Mouse (Mus musculus) midbrain, embryonic 13.5 days (tissue): ENCODE results near the gene Fam107a. TPM values are rescaled to one million over a fixed set of nuclear protein-coding genes. Genes with fewer than 3 reads are reported as not detected.
A peak's percentile ranks its signal among the peaks of the same experiment; 100 is the strongest.

Experiments
- ATAC-seq: fragments of 200-750 bp; cut with Nextera tagmentation; 2 replicates; pipeline ENCODE4 v1.8.0; 2017; ENCODE audit warnings: mild to moderate bottlenecking, moderate TSS enrichment, moderate library complexity
- H3K27ac ChIP-seq: fragments of 300-500 bp; sonication (generic); 2 replicates; pipeline ENCODE4 v1.5.1; 2015; ENCODE audit warnings: inconsistent platforms, mild to moderate bottlenecking, moderate library complexity
- H3K27me3 ChIP-seq: fragments of 300-500 bp; sonication (generic); 2 replicates; pipeline ENCODE4 v1.6.1; 2015; ENCODE audit warnings: mild to moderate bottlenecking, inconsistent platforms
- H3K36me3 ChIP-seq: fragments of 300-500 bp; sonication (generic); 2 replicates; pipeline ENCODE4 v1.6.1; 2015; ENCODE audit warnings: mild to moderate bottlenecking, inconsistent platforms
- H3K4me1 ChIP-seq: fragments of 300-500 bp; sonication (generic); replicated peaks from 2 replicates; pipeline ENCODE4 v1.6.1; 2015; ENCODE audit warnings: inconsistent platforms
- H3K4me2 ChIP-seq: fragments of 300-500 bp; sonication (generic); replicated peaks from 2 replicates; pipeline ENCODE4 v1.6.1; 2015; ENCODE audit warnings: moderate library complexity, mild to moderate bottlenecking, inconsistent platforms
- H3K4me3 ChIP-seq: fragments of 300-500 bp; sonication (generic); replicated peaks from 2 replicates; pipeline ENCODE4 v1.5.1; 2015; ENCODE audit warnings: mild to moderate bottlenecking, inconsistent platforms
- H3K9ac ChIP-seq: fragments of 300-500 bp; sonication (generic); replicated peaks from 2 replicates; pipeline ENCODE4 v1.6.1; 2015; ENCODE audit warnings: mild to moderate bottlenecking, inconsistent platforms
- H3K9me3 ChIP-seq: fragments of 300-500 bp; sonication (generic); 2 replicates; pipeline ENCODE4 v1.6.1; 2016; ENCODE audit warnings: mild to moderate bottlenecking, inconsistent platforms
- WGBS: fragments of 180-500 bp; shearing (Covaris S2); methylation state at CpG from one replicate; pipeline ENCODE4 v1.1.7; 2015; 5-methylcytosine and 5-hydroxymethylcytosine counted together
- polyA plus RNA-seq: library from polyadenylated mRNA; unstranded; fragments of >200 nt; fragmentation: Nextera tagmentation; extraction: Ambion mirVana; gene quantifications from 2 replicates; pipeline ENCODE4 v1.2.1, GENCODE M21; 2015

Fam107a gene
- polyA plus RNA-seq = 0.19 and 0.23 TPM in 2 replicates

- no peaks in the 10 kb centered on the region for H3K36me3 ChIP-seq
- WGBS = 12% methylated on average over 41 of the region's 41 CpGs
- H3K9ac ChIP-seq = peak within 1 kb of the TSS; percentile 41
- peaks cover 20% of the 10 kb centered on the region for H3K4me1 ChIP-seq
- peak within 1 kb of the TSS; percentile 55 for H3K4me2 ChIP-seq
- H3K27me3 ChIP-seq = peaks cover 51% of the 10 kb centered on the region
- peak within 1 kb of the TSS; percentile 36 for H3K4me3 ChIP-seq
- no peak within 1 kb of the TSS for H3K27ac ChIP-seq
- no peaks in the 10 kb centered on the region for H3K9me3 ChIP-seq
- peak; percentile 80 for ATAC-seq
These were observed at the start of gene Fam107a for GRCm38 (mm10) chr14:8317194-8318097. Gene Fam107a, minus strand, starts transcription at chr14:8318023.

GRCm38 (mm10) chr14:8367121-8367520 lies 49.3 kb upstream of the Fam107a start:
- Histone ChIP-seq H3K4me1 (peaks cover 13% of the 10 kb centered on the region), H3K36me3 (no peaks in the 10 kb centered on the region), H3K4me3 (no peak overlapping the region), H3K9me3 (no peaks in the 10 kb centered on the region), H3K4me2 (no peak overlapping the region), H3K27me3 (no peaks in the 10 kb centered on the region), H3K27ac (no peak overlapping the region), H3K9ac (no peak overlapping the region)
- ATAC-seq = no peak
- WGBS = 0% methylated on average over 1 of the region's 1 CpGs

GRCm38 (mm10) chr14:8365833-8366232 lies 48.0 kb upstream of the Fam107a start:
- Histone ChIP-seq H3K27me3 (no peaks in the 10 kb centered on the region), H3K4me1 (peaks cover 13% of the 10 kb centered on the region), H3K27ac (no peak overlapping the region), H3K36me3 (no peaks in the 10 kb centered on the region), H3K9ac (no peak overlapping the region), H3K4me2 (no peak overlapping the region), H3K4me3 (no peak overlapping the region), H3K9me3 (no peaks in the 10 kb centered on the region)
- WGBS = 71% methylated on average over 6 of the region's 6 CpGs
- ATAC-seq = no peak

DNA sequence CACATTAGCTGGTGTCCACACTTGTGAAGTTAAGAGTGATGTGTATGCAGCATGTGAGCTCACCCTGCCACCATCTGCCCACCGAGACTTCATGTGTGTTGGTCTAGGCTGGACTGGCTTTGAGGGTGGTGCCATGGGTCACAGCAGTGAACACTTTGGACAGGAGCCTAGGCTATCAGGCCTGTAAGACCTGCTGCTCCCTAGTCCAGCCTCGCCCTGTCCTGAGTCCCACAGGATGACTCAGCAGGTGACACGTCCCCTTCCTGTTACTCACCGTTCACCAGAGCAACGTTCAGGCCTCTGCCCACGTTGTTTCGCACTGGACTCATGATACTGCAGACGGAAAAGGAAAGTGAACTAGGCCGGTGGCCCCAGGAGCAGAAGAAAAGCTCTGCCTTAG lies 39.0 kb upstream of the Fam107a start:
- no peak for ATAC-seq

DNA sequence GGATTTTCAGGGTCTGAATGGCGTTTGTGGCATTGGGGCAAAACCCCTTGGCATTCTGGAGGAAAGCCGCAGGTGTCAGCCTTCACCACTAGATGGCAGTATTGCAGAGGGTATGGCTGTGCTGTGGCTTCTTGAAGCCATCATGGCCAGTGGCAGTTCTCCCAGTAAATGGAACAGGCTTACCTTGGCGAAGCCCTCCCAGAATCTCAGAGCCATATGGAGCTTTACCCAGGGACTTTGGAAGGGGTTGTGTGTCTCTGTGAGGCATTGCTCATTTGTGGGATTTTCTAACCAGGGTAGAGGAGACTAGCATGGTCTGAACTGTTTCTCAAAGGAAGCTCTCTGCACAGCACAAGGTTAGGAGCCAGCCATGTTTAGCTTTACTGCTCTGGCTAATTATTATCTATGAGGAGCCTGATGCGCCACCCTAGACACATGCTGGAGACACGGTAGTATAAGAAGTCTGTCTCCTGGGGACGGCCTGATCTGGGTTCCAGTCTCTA lies 38.2 kb upstream of the Fam107a start:
- H3K4me3 ChIP-seq = no peak overlapping the region
- no peak overlapping the region for H3K4me2 ChIP-seq
- no peak overlapping the region for H3K9ac ChIP-seq
- no peaks in the 10 kb centered on the region for H3K4me1 ChIP-seq
- H3K27ac ChIP-seq = no peak overlapping the region
- ATAC-seq = peak; percentile 84
- H3K27me3 ChIP-seq = no peaks in the 10 kb centered on the region
- WGBS = 42% methylated on average over 6 of the region's 6 CpGs
- H3K9me3 ChIP-seq = no peaks in the 10 kb centered on the region
- no peaks in the 10 kb centered on the region for H3K36me3 ChIP-seq

More for the DNA sequence above, 39.0 kb upstream of the Fam107a start:
- Histone ChIP-seq H3K4me3 (no peak overlapping the region), H3K4me2 (no peak overlapping the region), H3K36me3 (no peaks in the 10 kb centered on the region), H3K9me3 (no peaks in the 10 kb centered on the region), H3K4me1 (no peaks in the 10 kb centered on the region), H3K9ac (no peak overlapping the region), H3K27ac (no peak overlapping the region), H3K27me3 (no peaks in the 10 kb centered on the region)
- 89% methylated on average over 9 of the region's 9 CpGs for WGBS

- no peaks in the 10 kb centered on the region for H3K4me1 ChIP-seq
- no peaks in the 10 kb centered on the region for H3K27me3 ChIP-seq
- no peak overlapping the region for H3K4me3 ChIP-seq
- no peak overlapping the region for H3K27ac ChIP-seq
- H3K9ac ChIP-seq = no peak overlapping the region
- no peaks in the 10 kb centered on the region for H3K36me3 ChIP-seq
- H3K4me2 ChIP-seq = no peak overlapping the region
- no peaks in the 10 kb centered on the region for H3K9me3 ChIP-seq
- ATAC-seq = no peak
- 80% methylated on average over 9 of the region's 9 CpGs for WGBS
These were observed 31.1 kb upstream of the Fam107a start for GRCm38 (mm10) chr14:8348927-8349326.

- no peaks in the 10 kb centered on the region for H3K36me3 ChIP-seq
- no peak overlapping the region for H3K4me2 ChIP-seq
- no peak overlapping the region for H3K27ac ChIP-seq
- ATAC-seq = peak; percentile 47
- no peak overlapping the region for H3K4me3 ChIP-seq
- H3K9ac ChIP-seq = no peak overlapping the region
- peaks cover 3% of the 10 kb centered on the region; the same call in 1 of the 2 replicates for H3K27me3 ChIP-seq
- no peaks in the 10 kb centered on the region for H3K4me1 ChIP-seq
- WGBS = 19% methylated on average over 7 of the region's 7 CpGs
- H3K9me3 ChIP-seq = no peaks in the 10 kb centered on the region
These were observed 28.6 kb upstream of the Fam107a start for GRCm38 (mm10) chr14:8346255-8346997.

DNA sequence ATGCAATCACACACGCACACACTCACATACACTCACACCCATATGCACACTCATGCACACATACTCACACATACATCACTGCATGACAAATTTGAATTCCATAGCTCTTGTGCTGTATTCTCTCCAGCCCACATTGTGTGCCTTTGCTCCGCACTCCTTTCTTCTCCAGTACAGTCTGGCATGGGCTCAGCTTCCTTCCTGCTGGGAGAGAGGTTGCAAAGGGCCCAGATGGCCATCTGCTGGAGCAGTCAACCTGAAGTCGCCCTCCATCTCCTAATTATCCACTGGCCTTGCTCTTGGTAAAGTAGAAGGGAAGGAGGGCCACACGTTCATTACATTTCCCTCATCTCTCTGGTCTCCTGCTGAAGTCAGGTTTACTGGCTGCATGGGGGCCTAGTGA lies 27.7 kb upstream of the Fam107a start:
- no peaks in the 10 kb centered on the region for H3K36me3 ChIP-seq
- peaks cover 3% of the 10 kb centered on the region; the same call in 1 of the 2 replicates for H3K27me3 ChIP-seq
- no peak overlapping the region for H3K27ac ChIP-seq
- no peak overlapping the region for H3K4me2 ChIP-seq
- H3K9ac ChIP-seq = no peak overlapping the region
- ATAC-seq = no peak
- H3K4me1 ChIP-seq = no peaks in the 10 kb centered on the region
- no peak overlapping the region for H3K4me3 ChIP-seq
- no peaks in the 10 kb centered on the region for H3K9me3 ChIP-seq
- 71% methylated on average over 4 of the region's 4 CpGs for WGBS

- Histone ChIP-seq H3K36me3 (no peaks in the 10 kb centered on the region), H3K4me2 (no peak overlapping the region), H3K4me3 (no peak overlapping the region), H3K27me3 (peaks cover 3% of the 10 kb centered on the region; the same call in 1 of the 2 replicates), H3K27ac (no peak overlapping the region), H3K9ac (no peak overlapping the region), H3K9me3 (no peaks in the 10 kb centered on the region), H3K4me1 (no peaks in the 10 kb centered on the region)
- no peak for ATAC-seq
- WGBS = 78% methylated on average over 5 of the region's 5 CpGs
These were observed 24.8 kb upstream of the Fam107a start for GRCm38 (mm10) chr14:8342509-8343106.

- H3K27ac ChIP-seq = no peak overlapping the region
- no peak overlapping the region for H3K4me2 ChIP-seq
- WGBS = 87% methylated on average over 4 of the region's 4 CpGs
- H3K27me3 ChIP-seq = peaks cover 3% of the 10 kb centered on the region; the same call in 1 of the 2 replicates
- no peak overlapping the region for H3K4me3 ChIP-seq
- H3K9me3 ChIP-seq = no peaks in the 10 kb centered on the region
- H3K4me1 ChIP-seq = no peaks in the 10 kb centered on the region
- no peak overlapping the region for H3K9ac ChIP-seq
- no peak for ATAC-seq
- H3K36me3 ChIP-seq = no peaks in the 10 kb centered on the region
These were observed 22.4 kb upstream of the Fam107a start for GRCm38 (mm10) chr14:8340226-8340625.

DNA sequence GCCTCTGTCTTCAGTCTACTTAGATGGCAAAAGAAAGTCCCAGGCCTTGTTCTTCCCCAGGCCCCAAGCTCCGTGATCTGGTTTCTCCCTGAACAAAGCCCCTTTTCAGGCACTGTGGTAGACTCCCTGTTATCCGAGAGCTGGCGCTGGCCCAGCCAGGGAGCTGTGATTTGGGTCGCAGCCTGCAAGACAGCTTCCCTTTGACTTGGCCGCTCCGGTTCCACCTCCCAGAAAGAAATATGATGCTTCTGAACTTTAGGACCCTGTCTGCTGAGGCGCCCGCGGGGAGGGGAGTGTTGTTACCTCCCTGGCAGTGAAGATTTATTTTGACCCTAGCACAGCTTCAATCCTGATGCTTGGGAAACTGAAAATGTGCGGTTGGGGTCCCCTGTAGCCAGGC lies 18.1 kb upstream of the Fam107a start:
- Histone ChIP-seq H3K36me3 (no peaks in the 10 kb centered on the region), H3K27ac (no peak overlapping the region), H3K4me1 (no peaks in the 10 kb centered on the region), H3K9ac (no peak overlapping the region), H3K4me3 (no peak overlapping the region), H3K9me3 (no peaks in the 10 kb centered on the region), H3K27me3 (no peaks in the 10 kb centered on the region), H3K4me2 (no peak overlapping the region)
- 76% methylated on average over 10 of the region's 10 CpGs for WGBS
- no peak for ATAC-seq

GRCm38 (mm10) chr14:8334511-8334910 lies 16.7 kb upstream of the Fam107a start:
- no peaks in the 10 kb centered on the region for H3K27me3 ChIP-seq
- H3K27ac ChIP-seq = no peak overlapping the region
- no peak overlapping the region for H3K9ac ChIP-seq
- no peak for ATAC-seq
- peaks cover 9% of the 10 kb centered on the region for H3K4me1 ChIP-seq
- H3K4me2 ChIP-seq = no peak overlapping the region
- no peaks in the 10 kb centered on the region for H3K36me3 ChIP-seq
- 78% methylated on average over 3 of the region's 3 CpGs for WGBS
- H3K9me3 ChIP-seq = no peaks in the 10 kb centered on the region
- H3K4me3 ChIP-seq = no peak overlapping the region
